ENCODE assay signal across 8 mouse cellular contexts in the genomic region with DNA sequence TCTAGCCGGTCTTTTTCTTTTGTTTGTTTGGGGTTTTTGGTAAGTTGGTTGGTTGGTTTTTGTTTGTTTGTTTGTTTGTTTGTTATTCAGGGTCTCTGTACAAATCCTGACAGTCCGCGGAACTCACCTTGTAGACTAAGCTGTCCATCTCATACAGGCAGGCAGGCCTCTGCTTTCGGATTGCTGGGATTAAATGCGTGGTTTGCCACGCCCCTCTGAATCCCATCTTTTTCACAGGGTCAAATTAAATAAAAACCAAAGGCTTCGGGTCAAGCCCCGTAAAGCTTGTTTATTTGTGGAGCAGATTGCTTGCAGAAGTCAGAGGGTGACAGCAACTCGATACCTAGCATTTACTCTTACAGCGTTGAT. TPM values are rescaled to one million over a fixed set of nuclear protein-coding genes. Genes with fewer than 3 reads are reported as not detected.
DNase-seq lines count a peak whose midpoint lies in the region; ATAC-seq and TF ChIP-seq lines count a peak whose summit lies in the region.

TSS of gene Ubxn4 (plus strand) at position 338 of the 369 bp plus-strand sequence.

- H3K4me3 ChIP-seq in E14TG2a.4 (replicated peaks; ENCODE audit: low read length), result peak within 1 kb of the TSS; percentile 87
- H3K4me3 ChIP-seq in forebrain, embryonic 10.5 days, result peak within 1 kb of the TSS; percentile 83
- peak within 1 kb of the TSS; percentile 76 for H3K4me3 ChIP-seq in limb, embryonic 11.5 days (ENCODE audit: low read depth, low read length)
- peak within 1 kb of the TSS; percentile 70 for H3K4me3 ChIP-seq in neural tube, embryonic 15.5 days (replicated peaks)

- 7% methylated on average over 10 of the region's 10 CpGs for WGBS in forebrain, embryonic 10.5 days
- 11% methylated on average over 10 of the region's 10 CpGs for WGBS in limb, embryonic 11.5 days
- whole genome bisulfite sequencing in neural tube, embryonic 15.5 days, result 11% methylated on average over 10 of the region's 10 CpGs

- intact Hi-C loops in heart, postnatal 36 days (cut with DNase I), result loop anchor here (5.0 kb wide), 2 partner anchors 141 to 471 kb away; partner anchors contain the start of genes Ccnt2, R3hdm1 and Zranb3

- no peaks in the 10 kb centered on the region for H3K27me3 ChIP-seq in E14TG2a.4 (ENCODE audit: insufficient read depth, low read length)
- no peaks in the 10 kb centered on the region for H3K27me3 ChIP-seq in forebrain, embryonic 10.5 days (ENCODE audit: poor library complexity, severe bottlenecking)
- no peaks in the 10 kb centered on the region for H3K27me3 ChIP-seq in limb, embryonic 11.5 days (ENCODE audit: control insufficient read depth, insufficient read depth, low read length)
- H3K27me3 ChIP-seq in neural tube, embryonic 15.5 days (replicated peaks), result no peaks in the 10 kb centered on the region

- TF ChIP-seq CTCF in E14TG2a.4 (conservative IDR thresholded peaks at IDR 0.05; ENCODE audit: low read length), result no peak

- H3K4me1 ChIP-seq in E14TG2a.4 (replicated peaks; ENCODE audit: low read depth, low read length), result peaks cover 13% of the 10 kb centered on the region
- peaks cover 22% of the 10 kb centered on the region for H3K4me1 ChIP-seq in forebrain, embryonic 10.5 days
- H3K4me1 ChIP-seq in limb, embryonic 11.5 days (ENCODE audit: control insufficient read depth, insufficient read depth, low read length), result no peaks in the 10 kb centered on the region
- H3K4me1 ChIP-seq in neural tube, embryonic 15.5 days, result peaks cover 21% of the 10 kb centered on the region

- H3K9ac ChIP-seq in limb, embryonic 11.5 days (ENCODE audit: low read length), result peak within 1 kb of the TSS; percentile 84
- H3K9ac ChIP-seq in neural tube, embryonic 15.5 days (replicated peaks), result peak within 1 kb of the TSS; percentile 77

- H3K4me2 ChIP-seq in limb, embryonic 11.5 days (ENCODE audit: low read depth, severe bottlenecking), result peak within 1 kb of the TSS; percentile 54
- H3K4me2 ChIP-seq in neural tube, embryonic 15.5 days, result peak within 1 kb of the TSS; percentile 89

- ATAC-seq in frontal cortex, adult (ENCODE audit: low TSS enrichment), result peak; percentile 5
- ATAC-seq in limb, embryonic 11.5 days (ENCODE audit: insufficient number of reproducible peaks, low FRiP score, low TSS enrichment, low read depth), result peak; percentile 32
- peak; percentile 32 for ATAC-seq in neural tube, embryonic 15.5 days (ENCODE audit: low FRiP score)

- 0 out of 2 replicates have a peak, but pooled peaks cover 7% of the 10 kb centered on the region for H3K36me3 ChIP-seq in E14TG2a.4 (ENCODE audit: insufficient read depth, low read length)
- peaks cover 21% of the 10 kb centered on the region for H3K36me3 ChIP-seq in forebrain, embryonic 10.5 days (replicated peaks)
- 0 out of 2 replicates have a peak, but pooled peaks cover 2% of the 10 kb centered on the region for H3K36me3 ChIP-seq in limb, embryonic 11.5 days (ENCODE audit: control insufficient read depth, insufficient read depth, low read length)
- H3K36me3 ChIP-seq in neural tube, embryonic 15.5 days, result peaks cover 3% of the 10 kb centered on the region; the same call in 1 of the 2 replicates

- no peaks in the 10 kb centered on the region for H3K9me3 ChIP-seq in E14TG2a.4 (ENCODE audit: low read length)
- H3K9me3 ChIP-seq in forebrain, embryonic 10.5 days, result no peaks in the 10 kb centered on the region
- H3K9me3 ChIP-seq in limb, embryonic 11.5 days (ENCODE audit: control insufficient read depth, low read length), result no peaks in the 10 kb centered on the region
- H3K9me3 ChIP-seq in neural tube, embryonic 15.5 days (replicated peaks), result no peaks in the 10 kb centered on the region

- H3K27ac ChIP-seq in forebrain, embryonic 10.5 days, result peak within 1 kb of the TSS; percentile 94
- peak within 1 kb of the TSS; percentile 62; the same call in 1 of the 2 replicates for H3K27ac ChIP-seq in limb, embryonic 11.5 days (replicated peaks; ENCODE audit: low read depth, low read length)
- peak within 1 kb of the TSS; percentile 89 for H3K27ac ChIP-seq in neural tube, embryonic 15.5 days (replicated peaks)

- DNase-seq in frontal cortex, postnatal 14 days (ENCODE audit: low spot score in 2 of 2), result no peak
- no peak for DNase-seq in forebrain, embryonic 10.5 days (ENCODE audit: extremely low spot score, low spot score)
- no peak for DNase-seq in heart, postnatal 36 days
- DNase-seq in limb, embryonic 11.5 days (ENCODE audit: low spot score), result no peak
- no peak for DNase-seq in T-cell, adult 2 months (ENCODE audit: low spot score)

RNA-seq across cellular contexts. Expression of gene Ubxn4, which starts in this region (rescaled TPM):
- polyA plus RNA-seq in forebrain, embryonic 10.5 days (2016; fragmentation: Nextera tagmentation; extraction: Ambion mirVana), result 54.9 and 62.5 TPM in 2 replicates
- total RNA-seq in heart, postnatal 36 days (2021), result 10 to 100 TPM; 37.4 to 38.0 TPM
- 65.2 and 65.6 TPM in 2 replicates for polyA plus RNA-seq in limb, embryonic 11.5 days (2014; fragmentation: Nextera tagmentation; extraction: Ambion mirVana)
- polyA plus RNA-seq in neural tube, embryonic 15.5 days (2015; fragmentation: Nextera tagmentation; extraction: Ambion mirVana), result 73.0 and 80.4 TPM in 2 replicates
